Mouse (Mus musculus) ES-Bruce4 (cell line): ENCODE results near the gene Casc3. TPM values are rescaled to one million over a fixed set of nuclear protein-coding genes. Genes with fewer than 3 reads are reported as not detected.

Experiments
- H3K27ac ChIP-seq: 2 replicates; pipeline ENCODE4 v1.5.1; 2012; ENCODE audit warnings: low read length, inconsistent platforms; ENCODE audit not compliant: insufficient read depth
- H3K27me3 ChIP-seq: 2 replicates; pipeline ENCODE4 v1.6.1; 2012; ENCODE audit warnings: mild to moderate bottlenecking, low read length, inconsistent platforms; ENCODE audit not compliant: control insufficient read depth, poor library complexity, insufficient read depth, severe bottlenecking
- H3K36me3 ChIP-seq: 2 replicates; pipeline ENCODE4 v1.6.1; 2012; ENCODE audit warnings: inconsistent platforms, mild to moderate bottlenecking, low read length, moderate library complexity; ENCODE audit not compliant: control insufficient read depth, poor library complexity, insufficient read depth, severe bottlenecking
- H3K4me1 ChIP-seq: one replicate; pipeline ENCODE4 v1.8.1; 2011; ENCODE audit warnings: low read length; ENCODE audit not compliant: control insufficient read depth, insufficient read depth
- H3K4me3 ChIP-seq: 2 replicates; pipeline ENCODE4 v1.5.1; 2011; ENCODE audit warnings: low read depth, mild to moderate bottlenecking, low read length
- H3K9ac ChIP-seq: 2 replicates; pipeline ENCODE4 v1.6.1; 2012; ENCODE audit warnings: low read depth, mild to moderate bottlenecking, inconsistent platforms; ENCODE audit not compliant: poor library complexity, severe bottlenecking
- H3K9me3 ChIP-seq: replicated peaks from 2 replicates; pipeline ENCODE4 v1.6.1; 2012; ENCODE audit warnings: mild to moderate bottlenecking, low read length, inconsistent platforms; ENCODE audit not compliant: control insufficient read depth, poor library complexity, insufficient read depth, severe bottlenecking
- CTCF ChIP-seq: IDR thresholded peaks from one replicate; pipeline ENCODE4 v1.8.1; 2011; ENCODE audit warnings: low read depth, low read length
- EP300 ChIP-seq: IDR thresholded peaks from 2 replicates; pipeline ENCODE4 v1.6.1; 2011; ENCODE audit warnings: low read depth, low read length; ENCODE audit not compliant: insufficient read depth
- POLR2A ChIP-seq: IDR thresholded peaks from one replicate; pipeline ENCODE4 v1.8.1; 2011; ENCODE audit warnings: low read length; ENCODE audit not compliant: insufficient read depth
- polyA plus RNA-seq: library from polyadenylated mRNA; stranded (reverse); fragments of >200 nt; gene quantifications from 2 replicates; pipeline ENCODE4 v1.2.4, GENCODE M21; 2011; ENCODE audit warnings: low read depth; ENCODE audit not compliant: missing spikeins, insufficient read depth, insufficient read length

The Casc3 gene
- polyA plus RNA-seq, 1 experiment = 55.0 TPM

- no peaks in the 10 kb centered on the region for H3K4me1 ChIP-seq
- no peak overlapping the region for H3K4me3 ChIP-seq
- no peaks in the 10 kb centered on the region for H3K9me3 ChIP-seq
- no peaks in the 10 kb centered on the region for H3K27me3 ChIP-seq
- H3K27ac ChIP-seq = no peak overlapping the region
- TF ChIP-seq EP300 (no peak), POLR2A (no peak), CTCF (no peak)
- peaks cover 6% of the 10 kb centered on the region; the same call in 1 of the 2 replicates for H3K36me3 ChIP-seq
- no peak overlapping the region for H3K9ac ChIP-seq
These were observed 69.2 kb downstream of the Casc3 start for GRCm38 (mm10) chr11:98873900-98874299.

- Histone ChIP-seq H3K4me3 (no peak overlapping the region), H3K27ac (no peak overlapping the region), H3K4me1 (no peaks in the 10 kb centered on the region), H3K9ac (no peak overlapping the region), H3K36me3 (no peaks in the 10 kb centered on the region), H3K9me3 (no peaks in the 10 kb centered on the region), H3K27me3 (no peaks in the 10 kb centered on the region)
- no peak for TF ChIP-seq POLR2A
- no peak for TF ChIP-seq CTCF
- TF ChIP-seq EP300 = no peak
These were observed 72.3 kb downstream of the Casc3 start for GRCm38 (mm10) chr11:98877001-98877400.

Other genes starting within 250 kb of the Casc3 start
- 19.3 and 20.0 TPM in 2 replicates for gene Ormdl3, start 217.5 kb upstream of the Casc3 start, polyA plus RNA-seq
- gene Lrrc3c, start 206.6 kb upstream of the Casc3 start, polyA plus RNA-seq = not detected in 2 replicates
- gene Gm12355, start 179.2 kb upstream of the Casc3 start, polyA plus RNA-seq = 50.0 and 53.5 TPM in 2 replicates
- gene Gsdma3, start 178.5 kb upstream of the Casc3 start, polyA plus RNA-seq = not detected in 2 replicates
- gene Gsdma2, start 158.1 kb upstream of the Casc3 start, polyA plus RNA-seq = not detected in 2 replicates
- gene Gsdma, start 140.6 kb upstream of the Casc3 start, polyA plus RNA-seq = 0.22 and 0.56 TPM in 2 replicates
- gene Psmd3, start 122.4 kb upstream of the Casc3 start, polyA plus RNA-seq = 123 and 129 TPM in 2 replicates
- gene Csf3, start 103.6 kb upstream of the Casc3 start, polyA plus RNA-seq = not detected in 2 replicates
- 83.5 and 85.8 TPM in 2 replicates for gene Med24, start 75.5 kb upstream of the Casc3 start, polyA plus RNA-seq
- 20.7 and 24.6 TPM in 2 replicates for gene Thra, start 64.3 kb upstream of the Casc3 start, polyA plus RNA-seq
- 7.4 and 7.5 TPM in 2 replicates for gene Nr1d1, start 29.6 kb upstream of the Casc3 start, polyA plus RNA-seq
- gene Msl1, start 9.4 kb upstream of the Casc3 start, polyA plus RNA-seq = 68.7 and 69.1 TPM in 2 replicates
- gene Rapgefl1, start 31.9 kb downstream of the Casc3 start, polyA plus RNA-seq = 3.5 and 4.0 TPM in 2 replicates
- gene Wipf2, start 58.7 kb downstream of the Casc3 start, polyA plus RNA-seq = 36.5 and 40.3 TPM in 2 replicates
- 54.3 and 55.8 TPM in 2 replicates for gene Cdc6, start 102.9 kb downstream of the Casc3 start, polyA plus RNA-seq
- 23.7 and 26.3 TPM in 2 replicates for gene Rara, start 122.9 kb downstream of the Casc3 start, polyA plus RNA-seq
- not detected in 2 replicates for gene Gjd3, start 178.1 kb downstream of the Casc3 start, polyA plus RNA-seq
- 631 and 674 TPM in 2 replicates for gene Top2a, start 219.3 kb downstream of the Casc3 start, polyA plus RNA-seq
- 47.6 and 51.4 TPM in 2 replicates for gene Igfbp4, start 236.3 kb downstream of the Casc3 start, polyA plus RNA-seq